Mouse (Mus musculus): Measurements from ENCODE around the gene Mettl1.

GRCm38 (mm10) chr10:126997340-126998113 is 43.7 kb upstream of the Mettl1 start:
- no peak for TF ChIP-seq CTCF (IDR thresholded peaks at IDR 0.05; ENCODE audit: borderline replicate concordance, control insufficient read depth, extremely low read depth, insufficient read depth, low read length, poor library complexity)
- TF ChIP-seq POLR2A (IDR thresholded peaks at IDR 0.05; ENCODE audit: control insufficient read depth, extremely low read depth, insufficient read depth, low read length, poor library complexity) = no peak
